Mouse (Mus musculus): ENCODE results near the gene Zfp512b. TPM values are rescaled to one million over a fixed set of nuclear protein-coding genes. Genes with fewer than 3 reads are reported as not detected.
A peak's percentile ranks its signal among the peaks of the same experiment; 100 is the strongest.

Zfp512b gene
- polyA plus RNA-seq, 1 experiment from 2014 or later = 30.8 TPM

DNA sequence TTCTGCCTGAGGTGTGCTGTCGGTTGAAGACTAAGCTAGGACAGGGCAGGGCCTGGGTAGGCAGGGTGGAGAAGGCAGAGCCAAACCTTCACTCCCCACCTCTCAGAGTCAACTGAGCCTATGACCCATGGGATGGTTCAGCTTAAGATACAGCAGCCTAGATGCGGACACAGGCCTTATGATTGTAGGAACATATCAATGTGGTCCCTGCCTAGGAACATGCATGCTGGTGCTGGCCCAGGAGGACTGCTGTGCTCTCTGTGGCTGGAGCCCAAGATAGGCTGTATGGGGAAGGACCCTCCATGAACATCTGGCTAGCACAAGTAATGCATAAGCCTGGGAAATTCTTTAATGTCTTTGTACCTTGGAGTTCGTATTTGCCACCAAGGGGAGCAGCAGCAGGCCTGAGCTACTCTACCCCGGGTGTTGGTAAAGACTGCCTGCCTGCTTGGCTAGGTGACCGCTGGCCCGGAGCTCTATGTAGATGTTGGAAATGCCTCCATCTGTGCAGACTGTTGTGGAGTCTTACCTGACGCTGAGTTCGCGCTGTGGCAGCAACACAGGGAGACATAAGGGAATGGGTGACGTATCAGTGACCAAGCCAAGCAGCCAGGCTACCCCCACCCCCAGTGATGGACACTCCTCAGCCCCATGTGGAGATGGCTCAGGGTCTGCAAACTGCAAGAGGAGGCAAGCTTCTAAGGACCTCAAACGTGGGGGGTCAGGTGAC lies 20.5 kb downstream of the Zfp512b start:
- Histone ChIP-seq H3K4me1 (replicated peaks; ENCODE audit: control insufficient read depth, insufficient read depth, low read length) (no peaks in the 10 kb centered on the region), H3K9me3 (ENCODE audit: control insufficient read depth, low read length) (no peaks in the 10 kb centered on the region), H3K27ac (ENCODE audit: low read depth, low read length) (no peak overlapping the region), H3K4me3 (ENCODE audit: low read depth, low read length) (no peak overlapping the region), H3K4me2 (replicated peaks; ENCODE audit: low read depth, low read length) (no peak overlapping the region), H3K9ac (ENCODE audit: low read depth, low read length) (no peak overlapping the region), H3K36me3 (ENCODE audit: control insufficient read depth, insufficient read depth, low read length) (no peaks in the 10 kb centered on the region), H3K27me3 (ENCODE audit: control insufficient read depth, insufficient read depth, low read length) (no peaks in the 10 kb centered on the region)
- DNase-seq (ENCODE audit: low spot score) (no peak), ATAC-seq (ENCODE audit: low FRiP score) (no peak)
- WGBS = 93% methylated on average over 11 of the region's 11 CpGs

- no peak overlapping the region for H3K27ac ChIP-seq (ENCODE audit: low read depth, low read length)
- H3K27me3 ChIP-seq (ENCODE audit: control insufficient read depth, insufficient read depth, low read length) = no peaks in the 10 kb centered on the region
- no peak overlapping the region for H3K4me2 ChIP-seq (replicated peaks; ENCODE audit: low read depth, low read length)
- DNase-seq (ENCODE audit: low spot score) (no peak), ATAC-seq (ENCODE audit: low FRiP score) (no peak)
- no peaks in the 10 kb centered on the region for H3K4me1 ChIP-seq (replicated peaks; ENCODE audit: control insufficient read depth, insufficient read depth, low read length)
- no peaks in the 10 kb centered on the region for H3K9me3 ChIP-seq (ENCODE audit: control insufficient read depth, low read length)
- no peak overlapping the region for H3K9ac ChIP-seq (ENCODE audit: low read depth, low read length)
- 74% methylated on average over 6 of the region's 6 CpGs for WGBS
- no peaks in the 10 kb centered on the region for H3K36me3 ChIP-seq (ENCODE audit: control insufficient read depth, insufficient read depth, low read length)
- no peak overlapping the region for H3K4me3 ChIP-seq (ENCODE audit: low read depth, low read length)
Measured at GRCm38 (mm10) chr2:181570921-181571595, 21.5 kb downstream of the Zfp512b start.

DNA sequence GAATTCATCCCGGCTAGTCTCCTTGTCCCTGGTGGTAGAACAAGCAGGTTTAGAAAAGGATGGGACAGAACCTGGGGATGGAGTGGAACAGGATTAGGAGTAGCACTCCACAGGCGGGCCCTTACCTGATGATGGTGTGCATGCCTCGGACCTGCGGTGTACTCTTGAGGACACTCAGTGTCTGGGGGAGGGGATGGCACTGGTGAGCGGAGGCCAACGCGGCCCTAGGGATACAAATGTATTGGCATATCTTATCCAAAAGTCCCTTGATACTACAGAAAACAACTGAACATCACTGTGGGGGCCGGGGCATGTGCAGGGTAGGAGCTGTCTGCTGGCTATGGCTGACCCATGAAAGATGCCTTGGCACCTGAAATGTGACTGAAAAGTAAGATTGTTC lies 22.2 kb downstream of the Zfp512b start:
- Histone ChIP-seq H3K27ac (ENCODE audit: low read depth, low read length) (no peak overlapping the region), H3K9me3 (ENCODE audit: control insufficient read depth, low read length) (no peaks in the 10 kb centered on the region), H3K4me2 (replicated peaks; ENCODE audit: low read depth, low read length) (no peak overlapping the region), H3K27me3 (ENCODE audit: control insufficient read depth, insufficient read depth, low read length) (no peaks in the 10 kb centered on the region), H3K36me3 (ENCODE audit: control insufficient read depth, insufficient read depth, low read length) (no peaks in the 10 kb centered on the region), H3K4me1 (replicated peaks; ENCODE audit: control insufficient read depth, insufficient read depth, low read length) (no peaks in the 10 kb centered on the region), H3K9ac (ENCODE audit: low read depth, low read length) (no peak overlapping the region), H3K4me3 (ENCODE audit: low read depth, low read length) (no peak overlapping the region)
- ATAC-seq (ENCODE audit: low FRiP score) = no peak
- 87% methylated on average over 8 of the region's 8 CpGs for WGBS
- no peak for DNase-seq (ENCODE audit: low spot score)

- Histone ChIP-seq H3K4me3 (ENCODE audit: low read depth, low read length) (no peak overlapping the region), H3K36me3 (ENCODE audit: control insufficient read depth, insufficient read depth, low read length) (no peaks in the 10 kb centered on the region), H3K4me1 (replicated peaks; ENCODE audit: control insufficient read depth, insufficient read depth, low read length) (no peaks in the 10 kb centered on the region), H3K4me2 (replicated peaks; ENCODE audit: low read depth, low read length) (no peak overlapping the region), H3K9ac (ENCODE audit: low read depth, low read length) (no peak overlapping the region), H3K27ac (ENCODE audit: low read depth, low read length) (no peak overlapping the region), H3K27me3 (ENCODE audit: control insufficient read depth, insufficient read depth, low read length) (no peaks in the 10 kb centered on the region), H3K9me3 (ENCODE audit: control insufficient read depth, low read length) (no peaks in the 10 kb centered on the region)
- ATAC-seq (ENCODE audit: low FRiP score) = no peak
- DNase-seq (ENCODE audit: low spot score) = no peak
- WGBS = 91% methylated on average over 10 of the region's 10 CpGs
Measured at GRCm38 (mm10) chr2:181569856-181570255, 22.7 kb downstream of the Zfp512b start.

DNA sequence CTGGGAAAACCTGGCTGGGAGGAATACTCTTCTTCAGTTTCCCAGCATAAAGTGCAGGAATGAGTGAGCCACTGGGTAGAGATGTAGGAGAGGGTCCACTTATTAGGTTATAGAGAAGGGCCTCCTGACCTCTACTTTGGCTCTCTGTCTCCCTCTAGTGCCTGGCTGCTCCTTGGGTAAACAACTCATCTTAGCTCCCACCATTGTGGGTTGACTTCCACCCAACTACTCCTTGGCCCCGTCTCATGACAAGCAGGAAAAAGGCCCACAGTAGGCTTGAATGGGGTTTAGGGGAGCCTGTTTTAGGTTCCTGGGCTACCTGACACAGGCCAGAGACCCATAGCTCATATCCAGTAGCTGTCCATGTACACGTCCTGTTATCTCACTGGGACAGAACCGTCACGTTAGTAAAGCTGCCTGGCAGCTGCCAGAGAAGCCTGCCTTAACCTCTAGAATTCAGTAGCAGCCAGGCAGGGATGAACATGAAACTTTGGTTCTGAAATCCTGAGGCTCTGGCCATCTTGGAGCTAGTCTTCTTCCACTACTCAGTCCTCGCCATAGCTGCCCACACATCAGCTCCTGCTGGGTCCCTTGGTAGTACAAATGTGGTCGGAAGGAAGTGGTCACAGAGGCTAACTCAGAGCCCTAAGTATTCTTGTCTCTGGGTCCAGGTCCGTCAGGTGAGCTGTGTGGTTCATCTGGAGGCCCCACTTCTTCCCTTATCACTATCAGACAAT lies 24.2 kb downstream of the Zfp512b start:
- Histone ChIP-seq H3K27ac (ENCODE audit: low read depth, low read length) (no peak overlapping the region), H3K9ac (ENCODE audit: low read depth, low read length) (no peak overlapping the region), H3K36me3 (ENCODE audit: control insufficient read depth, insufficient read depth, low read length) (no peaks in the 10 kb centered on the region), H3K27me3 (ENCODE audit: control insufficient read depth, insufficient read depth, low read length) (no peaks in the 10 kb centered on the region), H3K4me1 (replicated peaks; ENCODE audit: control insufficient read depth, insufficient read depth, low read length) (no peaks in the 10 kb centered on the region), H3K4me3 (ENCODE audit: low read depth, low read length) (no peak overlapping the region), H3K4me2 (replicated peaks; ENCODE audit: low read depth, low read length) (no peak overlapping the region), H3K9me3 (ENCODE audit: control insufficient read depth, low read length) (no peaks in the 10 kb centered on the region)
- 82% methylated on average over 7 of the region's 7 CpGs for WGBS
- ATAC-seq (ENCODE audit: low FRiP score) = no peak
- peak; percentile 60 for DNase-seq (ENCODE audit: low spot score)

GRCm38 (mm10) chr2:181567338-181567737 lies 25.3 kb downstream of the Zfp512b start:
- 88% methylated on average over 3 of the region's 3 CpGs for WGBS
- H3K27ac ChIP-seq (ENCODE audit: low read depth, low read length) = no peak overlapping the region

DNA sequence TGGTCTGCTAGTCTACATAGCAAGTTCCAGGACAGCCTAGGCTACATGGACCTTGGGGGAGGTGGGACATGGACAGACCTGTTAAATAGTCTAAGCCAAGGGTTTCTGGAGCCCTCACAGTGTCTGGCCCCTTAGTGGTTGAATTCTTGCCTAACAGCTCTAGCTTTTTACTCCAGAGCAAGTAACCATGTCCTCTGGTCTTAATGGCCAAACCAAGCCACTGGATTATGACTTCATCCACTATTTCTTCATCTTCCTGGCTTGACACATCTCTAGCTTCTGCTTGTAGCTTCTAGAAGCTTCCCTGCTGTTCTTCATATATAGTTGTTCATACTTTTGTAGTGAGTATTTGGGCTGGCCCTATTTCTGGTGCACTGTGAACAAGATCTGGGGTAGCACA lies 38.8 kb downstream of the Zfp512b start:
- no peaks in the 10 kb centered on the region for H3K27me3 ChIP-seq (ENCODE audit: control insufficient read depth, insufficient read depth, low read length)
- no peak overlapping the region for H3K9ac ChIP-seq (ENCODE audit: low read depth, low read length)
- no peak overlapping the region for H3K4me3 ChIP-seq (ENCODE audit: low read depth, low read length)
- no peak overlapping the region for H3K4me2 ChIP-seq (replicated peaks; ENCODE audit: low read depth, low read length)
- H3K27ac ChIP-seq (ENCODE audit: low read depth, low read length) = no peak overlapping the region
- no peaks in the 10 kb centered on the region for H3K9me3 ChIP-seq (ENCODE audit: control insufficient read depth, low read length)
- peaks cover 10% of the 10 kb centered on the region; the same call in 1 of the 2 replicates for H3K36me3 ChIP-seq (ENCODE audit: control insufficient read depth, insufficient read depth, low read length)
- DNase-seq (ENCODE audit: low spot score) (no peak), ATAC-seq (ENCODE audit: low FRiP score) (no peak)
- H3K4me1 ChIP-seq (replicated peaks; ENCODE audit: control insufficient read depth, insufficient read depth, low read length) = no peaks in the 10 kb centered on the region

More at GRCm38 (mm10) chr2:181567338-181567737, 25.3 kb downstream of the Zfp512b start:
- H3K36me3 ChIP-seq (ENCODE audit: control insufficient read depth, insufficient read depth, low read length) = no peaks in the 10 kb centered on the region
- H3K4me3 ChIP-seq (ENCODE audit: low read depth, low read length) = no peak overlapping the region
- no peaks in the 10 kb centered on the region for H3K27me3 ChIP-seq (ENCODE audit: control insufficient read depth, insufficient read depth, low read length)
- DNase-seq (ENCODE audit: low spot score) = no peak
- H3K4me2 ChIP-seq (replicated peaks; ENCODE audit: low read depth, low read length) = no peak overlapping the region
- H3K4me1 ChIP-seq (replicated peaks; ENCODE audit: control insufficient read depth, insufficient read depth, low read length) = no peaks in the 10 kb centered on the region
- no peaks in the 10 kb centered on the region for H3K9me3 ChIP-seq (ENCODE audit: control insufficient read depth, low read length)
- no peak overlapping the region for H3K9ac ChIP-seq (ENCODE audit: low read depth, low read length)
- ATAC-seq (ENCODE audit: low FRiP score) = no peak

DNA sequence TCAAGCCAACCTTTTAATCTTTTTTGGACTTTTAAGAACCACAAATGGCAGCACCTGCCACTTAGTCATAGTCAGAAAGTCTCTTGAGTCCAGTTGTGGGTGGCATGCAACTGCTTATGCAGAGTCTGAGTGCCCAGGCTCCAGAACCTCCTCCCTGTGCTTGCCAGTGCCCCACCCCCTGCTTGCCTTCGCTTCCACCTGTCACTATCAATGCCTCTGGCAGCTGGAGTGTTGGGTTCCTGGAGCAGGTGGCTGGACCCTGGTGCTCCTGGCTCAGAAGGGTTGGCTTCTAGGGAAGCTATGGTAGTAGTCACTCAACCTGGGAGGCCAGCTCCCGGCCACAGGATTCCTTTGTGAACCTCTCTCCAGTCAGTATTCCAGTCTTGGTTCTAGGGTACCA lies 42.4 kb downstream of the Zfp512b start:
- H3K27ac ChIP-seq (ENCODE audit: low read depth, low read length) = no peak overlapping the region
- H3K9ac ChIP-seq (ENCODE audit: low read depth, low read length) = no peak overlapping the region
- no peaks in the 10 kb centered on the region for H3K9me3 ChIP-seq (ENCODE audit: control insufficient read depth, low read length)
- H3K4me1 ChIP-seq (replicated peaks; ENCODE audit: control insufficient read depth, insufficient read depth, low read length) = no peaks in the 10 kb centered on the region
- H3K36me3 ChIP-seq (ENCODE audit: control insufficient read depth, insufficient read depth, low read length) = peaks cover 12% of the 10 kb centered on the region; the same call in 1 of the 2 replicates
- H3K4me3 ChIP-seq (ENCODE audit: low read depth, low read length) = no peak overlapping the region
- no peak overlapping the region for H3K4me2 ChIP-seq (replicated peaks; ENCODE audit: low read depth, low read length)
- DNase-seq (ENCODE audit: low spot score) (no peak), ATAC-seq (ENCODE audit: low FRiP score) (no peak)
- WGBS = 93% methylated on average over 2 of the region's 2 CpGs
- H3K27me3 ChIP-seq (ENCODE audit: control insufficient read depth, insufficient read depth, low read length) = no peaks in the 10 kb centered on the region
